Mouse (Mus musculus) forebrain, embryonic 11.5 days (tissue): ENCODE measurements around the gene Dkkl1. TPM values are rescaled to one million over a fixed set of nuclear protein-coding genes. Genes with fewer than 3 reads are reported as not detected.
"Not testable (repeated sequence)": the region's sequence is repeated elsewhere in the genome, so short reads cannot be mapped to it uniquely, and the experiment has no call there.

ENCODE experiments used
- ATAC-seq: fragments of 200-750 bp; cut with Nextera tagmentation; replicated peaks from 2 replicates; pipeline ENCODE4 v1.8.0; 2017; ENCODE audit warnings: moderate TSS enrichment; ENCODE audit not compliant: low FRiP score
- DNase-seq: peaks from one replicate; pipeline ENCODE4 v3.0.0-alpha.2; 2017; ENCODE audit warnings: low spot score
- H3K27ac ChIP-seq: fragments of 300-500 bp; sonication (generic); 2 replicates; pipeline ENCODE4 v1.5.1; 2014; ENCODE audit warnings: low read depth, low read length
- H3K27me3 ChIP-seq: fragments of 300-500 bp; sonication (generic); 2 replicates; pipeline ENCODE4 v1.6.1; 2014; ENCODE audit warnings: mild to moderate bottlenecking, low read length, mixed read lengths; ENCODE audit not compliant: control insufficient read depth, insufficient read depth
- H3K36me3 ChIP-seq: fragments of 300-500 bp; sonication (generic); 2 replicates; pipeline ENCODE4 v1.6.1; 2014; ENCODE audit warnings: mild to moderate bottlenecking, low read length, moderate library complexity, mixed read lengths; ENCODE audit not compliant: control insufficient read depth, insufficient read depth
- H3K4me1 ChIP-seq: fragments of 300-500 bp; sonication (generic); replicated peaks from 2 replicates; pipeline ENCODE4 v1.6.1; 2014; ENCODE audit warnings: low read length, mixed read lengths; ENCODE audit not compliant: control insufficient read depth, insufficient read depth
- H3K4me2 ChIP-seq: fragments of 300-500 bp; sonication (generic); 2 replicates; pipeline ENCODE4 v1.6.1; 2014; ENCODE audit warnings: low read depth, mild to moderate bottlenecking, low read length, moderate library complexity, mixed read lengths; ENCODE audit not compliant: severe bottlenecking
- H3K4me3 ChIP-seq: fragments of 300-500 bp; sonication (generic); 2 replicates; pipeline ENCODE4 v1.5.1; 2014; ENCODE audit warnings: low read depth, low read length
- H3K9ac ChIP-seq: fragments of 300-500 bp; sonication (generic); 2 replicates; pipeline ENCODE4 v1.6.1; 2014; ENCODE audit warnings: low read length
- H3K9me3 ChIP-seq: fragments of 300-500 bp; sonication (generic); 2 replicates; pipeline ENCODE4 v1.6.1; 2016; ENCODE audit warnings: low read length, mixed read lengths; ENCODE audit not compliant: control insufficient read depth
- WGBS: fragments of 180-500 bp; shearing (Covaris S2); extraction: QIAGEN DNeasy Blood & Tissue Kit; methylation state at CpG from one replicate; pipeline ENCODE4 v1.1.7; 2014; 5-methylcytosine and 5-hydroxymethylcytosine counted together
- polyA plus RNA-seq: library from polyadenylated mRNA; unstranded; fragments of >200 nt; fragmentation: Nextera tagmentation; extraction: Ambion mirVana; gene quantifications from 2 replicates; pipeline ENCODE4 v1.2.1, GENCODE M21; 2014

The Dkkl1 gene
- polyA plus RNA-seq = 0.48 TPM in 1 of 2 replicates, not detected in the other

DNA sequence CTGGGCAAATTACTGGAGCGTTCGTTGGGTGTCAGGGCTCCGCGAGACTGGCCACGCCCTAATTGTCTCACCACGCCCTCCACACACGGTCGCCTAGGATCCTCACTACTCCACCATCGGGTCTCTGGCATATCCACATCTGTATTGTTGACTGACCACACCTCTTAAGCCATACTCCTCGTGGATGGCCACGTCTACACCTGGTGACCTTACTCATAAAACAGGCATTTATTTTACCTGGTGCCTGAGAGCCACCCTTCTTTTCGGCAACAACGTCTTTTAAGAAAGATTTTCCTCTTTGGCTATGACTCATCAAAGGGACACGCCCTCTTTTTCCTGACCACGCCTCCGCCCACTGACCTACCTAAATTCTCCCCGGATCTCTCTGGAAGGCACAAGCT, at the start of gene Dkkl1:
TSS of gene Dkkl1 (minus strand) at position 297 of the 401 bp plus-strand sequence.
- H3K9ac ChIP-seq = no peak within 1 kb of the TSS
- H3K27me3 ChIP-seq = peaks cover 17% of the 10 kb centered on the region
- no peak within 1 kb of the TSS for H3K4me2 ChIP-seq
- H3K36me3 ChIP-seq = no peaks in the 10 kb centered on the region
- no peak within 1 kb of the TSS for H3K4me3 ChIP-seq
- ATAC-seq (no peak), DNase-seq (no peak)
- no peak within 1 kb of the TSS for H3K27ac ChIP-seq
- H3K9me3 ChIP-seq = no peaks in the 10 kb centered on the region
- WGBS = 8% methylated on average over 17 of the region's 17 CpGs
- H3K4me1 ChIP-seq = no peaks in the 10 kb centered on the region

DNA sequence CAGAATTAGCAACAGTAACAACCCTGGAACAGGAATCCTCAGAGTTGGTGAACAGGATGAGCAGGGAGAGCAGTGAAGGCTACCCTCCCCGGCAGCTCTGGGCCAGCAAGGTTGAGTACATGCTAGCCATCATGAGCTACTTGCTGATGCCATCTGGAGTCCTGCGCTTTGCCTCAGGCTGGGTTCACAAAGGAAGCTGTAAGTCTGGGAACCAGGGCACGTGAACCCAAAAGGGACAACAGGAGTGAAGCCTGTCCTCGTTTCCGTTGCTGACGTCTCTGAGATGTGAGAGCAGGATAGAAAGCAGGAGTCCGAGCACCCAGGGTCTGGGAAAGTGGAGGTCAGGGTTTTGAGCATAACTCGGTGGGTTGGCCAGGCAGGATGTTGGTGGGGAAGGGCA, 47.3 kb upstream of the Dkkl1 start:
- Histone ChIP-seq H3K4me3 (no peak overlapping the region), H3K27me3 (no peaks in the 10 kb centered on the region)
- 89% methylated on average over 8 of the region's 8 CpGs for WGBS

DNA sequence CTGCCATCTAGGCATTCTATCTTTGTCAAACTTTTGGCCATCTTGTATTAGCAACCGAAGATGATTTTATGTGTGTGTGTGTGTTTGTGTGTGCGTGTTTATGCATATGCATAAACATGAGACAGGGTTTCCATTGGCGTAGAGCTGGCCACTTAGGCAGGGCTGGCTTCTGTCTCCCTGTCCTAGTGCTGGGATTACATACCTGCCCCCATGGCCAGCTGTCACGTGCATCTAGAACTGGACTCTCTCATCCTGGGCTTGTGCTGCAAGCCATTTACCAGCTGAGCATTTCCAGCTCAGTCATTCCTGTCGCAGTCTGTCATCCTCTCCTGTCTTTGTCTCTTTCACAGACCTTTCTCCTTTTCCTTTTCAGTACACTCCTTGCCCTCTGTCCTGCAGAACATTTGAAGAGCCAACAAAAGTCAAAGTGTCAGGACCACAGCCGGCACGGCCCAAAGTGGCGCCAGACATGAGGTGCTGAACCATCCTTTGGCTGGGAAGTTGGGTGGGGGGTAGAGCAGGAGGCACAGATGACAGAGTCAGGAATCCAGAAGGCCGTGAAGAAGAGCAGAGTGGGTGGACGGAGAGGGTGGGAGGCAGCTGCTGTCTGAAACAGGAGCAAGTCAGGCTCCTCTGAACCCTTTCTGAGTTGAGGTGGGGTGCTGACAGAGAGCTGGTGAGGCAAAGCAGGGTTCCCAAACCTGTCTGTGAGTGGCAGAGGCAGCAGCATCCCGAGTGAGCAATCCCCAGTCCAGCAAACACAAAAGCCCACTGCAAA, 45.3 kb upstream of the Dkkl1 start:
- peak; percentile 38 for DNase-seq
- H3K9ac ChIP-seq = no peak overlapping the region
- H3K4me3 ChIP-seq = no peak overlapping the region
- no peak for ATAC-seq
- H3K27ac ChIP-seq = no peak overlapping the region
- H3K9me3 ChIP-seq = no peaks in the 10 kb centered on the region
- H3K36me3 ChIP-seq = no peaks in the 10 kb centered on the region
- no peaks in the 10 kb centered on the region for H3K27me3 ChIP-seq
- WGBS = 68% methylated on average over 11 of the region's 11 CpGs
- no peak overlapping the region for H3K4me2 ChIP-seq
- H3K4me1 ChIP-seq = no peaks in the 10 kb centered on the region

More for the DNA sequence above, 47.3 kb upstream of the Dkkl1 start:
- Histone ChIP-seq H3K4me1 (no peaks in the 10 kb centered on the region), H3K36me3 (no peaks in the 10 kb centered on the region), H3K4me2 (no peak overlapping the region), H3K27ac (no peak overlapping the region), H3K9ac (no peak overlapping the region), H3K9me3 (no peaks in the 10 kb centered on the region)
- ATAC-seq (no peak), DNase-seq (peak; percentile 42)

DNA sequence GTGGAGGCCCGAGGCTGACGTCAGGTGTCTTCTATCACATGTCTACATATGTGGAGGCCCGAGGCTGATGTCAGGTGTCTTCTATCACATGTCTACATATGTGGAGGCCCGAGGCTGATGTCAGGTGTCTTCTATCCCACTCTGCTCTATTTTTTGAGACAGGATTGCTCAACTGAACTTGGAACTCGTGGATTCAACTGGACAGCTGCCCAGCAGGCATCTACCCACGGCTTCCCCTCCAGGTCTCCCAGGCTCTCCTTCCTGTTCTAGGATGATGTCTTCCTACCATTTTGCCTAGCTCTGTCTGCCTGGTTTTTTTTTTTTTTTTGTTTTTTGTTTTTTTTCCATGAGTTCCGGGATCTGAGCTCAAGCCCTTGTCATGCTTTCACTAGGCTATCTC, 43.9 kb upstream of the Dkkl1 start:
- peak; percentile 20 for DNase-seq
- 87% methylated on average over 5 of the region's 7 CpGs for WGBS
- not testable (repeated sequence) for H3K36me3 ChIP-seq, H3K4me2 ChIP-seq, ATAC-seq, H3K4me3 ChIP-seq, H3K9me3 ChIP-seq, H3K9ac ChIP-seq, H3K27ac ChIP-seq, H3K4me1 ChIP-seq, H3K27me3 ChIP-seq

DNA sequence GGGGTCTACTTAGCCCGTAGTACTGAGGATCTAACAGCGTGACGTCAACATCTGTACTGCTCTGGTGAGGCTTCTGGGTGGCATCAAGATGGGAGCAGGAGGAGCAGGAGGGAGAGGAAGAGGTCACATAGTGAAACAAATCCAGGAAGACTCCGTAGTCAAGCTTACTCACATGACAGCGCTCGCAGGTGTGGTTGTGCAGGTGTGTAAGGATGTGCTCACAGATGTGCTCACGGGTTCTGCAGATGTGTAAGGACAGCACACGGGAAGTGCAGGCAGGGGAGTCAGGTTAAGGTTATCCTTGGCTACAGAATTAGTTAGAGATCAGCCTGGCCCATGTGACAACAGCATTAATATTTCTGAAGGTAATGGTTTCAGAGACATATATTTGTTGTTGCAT, 41.9 kb upstream of the Dkkl1 start:
- DNase-seq (peak; percentile 39), ATAC-seq (no peak)
- Histone ChIP-seq H3K9ac (no peak overlapping the region), H3K36me3 (no peaks in the 10 kb centered on the region), H3K4me2 (no peak overlapping the region), H3K4me1 (no peaks in the 10 kb centered on the region), H3K27me3 (no peaks in the 10 kb centered on the region), H3K4me3 (no peak overlapping the region), H3K27ac (no peak overlapping the region), H3K9me3 (no peaks in the 10 kb centered on the region)
- WGBS = 93% methylated on average over 8 of the region's 8 CpGs

DNA sequence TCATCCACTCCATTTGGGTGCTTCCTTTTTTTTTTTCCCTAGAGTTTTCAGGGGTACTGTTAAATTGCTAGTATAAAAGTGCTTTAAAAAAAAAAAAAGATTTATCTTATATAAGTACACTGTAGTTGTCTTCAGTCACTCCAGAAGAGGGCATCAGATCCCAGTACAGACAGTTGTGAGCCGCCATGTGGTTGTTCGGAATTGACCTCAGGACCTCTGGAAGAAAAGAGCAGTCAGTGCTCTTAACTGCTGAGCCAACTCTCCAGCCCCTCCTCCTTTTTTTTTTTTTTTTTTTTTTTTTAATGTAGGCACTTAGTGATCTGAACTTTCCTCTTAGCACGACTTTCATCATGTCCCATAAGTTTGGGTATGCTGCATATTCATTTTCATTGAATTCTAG, 35.7 kb upstream of the Dkkl1 start:
- no peak for DNase-seq
- Histone ChIP-seq H3K4me2 (no peak overlapping the region), H3K36me3 (no peaks in the 10 kb centered on the region), H3K27ac (no peak overlapping the region), H3K4me1 (no peaks in the 10 kb centered on the region), H3K4me3 (no peak overlapping the region), H3K9me3 (no peaks in the 10 kb centered on the region), H3K27me3 (no peaks in the 10 kb centered on the region), H3K9ac (no peak overlapping the region)
- 29% methylated on average over 3 of the region's 3 CpGs for whole genome bisulfite sequencing
- no peak for ATAC-seq

DNA sequence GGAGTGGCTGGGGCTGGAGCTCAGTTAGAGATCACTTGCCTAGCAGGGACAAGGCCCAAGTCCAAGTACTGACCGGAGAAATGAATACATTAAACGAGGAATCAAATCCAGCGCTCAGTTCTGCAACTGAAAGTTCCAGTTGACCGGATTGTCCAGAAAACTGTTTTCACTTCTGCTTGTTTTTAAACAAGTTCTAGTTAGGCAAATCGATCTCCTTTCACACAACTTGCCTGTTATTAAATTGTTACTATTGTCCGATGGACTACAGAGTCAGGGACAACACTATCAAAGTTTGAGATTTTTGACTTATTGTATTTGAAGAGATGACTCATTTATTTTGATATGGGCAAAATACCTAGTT, 29.4 kb upstream of the Dkkl1 start:
- H3K27me3 ChIP-seq = peaks cover 10% of the 10 kb centered on the region
- H3K27ac ChIP-seq = no peak overlapping the region
- no peak overlapping the region; the same call in 1 of the 2 replicates for H3K9ac ChIP-seq
- 81% methylated on average over 6 of the region's 6 CpGs for WGBS
- ATAC-seq (no peak), DNase-seq (no peak)
- no peaks in the 10 kb centered on the region for H3K36me3 ChIP-seq
- H3K4me3 ChIP-seq = 0 out of 2 replicates have a peak overlapping the region, but pooled peaks have one; percentile 21
- no peak overlapping the region for H3K4me2 ChIP-seq
- no peaks in the 10 kb centered on the region for H3K9me3 ChIP-seq
- 0 out of 2 replicates have a peak, but pooled peaks cover 4% of the 10 kb centered on the region for H3K4me1 ChIP-seq

DNA sequence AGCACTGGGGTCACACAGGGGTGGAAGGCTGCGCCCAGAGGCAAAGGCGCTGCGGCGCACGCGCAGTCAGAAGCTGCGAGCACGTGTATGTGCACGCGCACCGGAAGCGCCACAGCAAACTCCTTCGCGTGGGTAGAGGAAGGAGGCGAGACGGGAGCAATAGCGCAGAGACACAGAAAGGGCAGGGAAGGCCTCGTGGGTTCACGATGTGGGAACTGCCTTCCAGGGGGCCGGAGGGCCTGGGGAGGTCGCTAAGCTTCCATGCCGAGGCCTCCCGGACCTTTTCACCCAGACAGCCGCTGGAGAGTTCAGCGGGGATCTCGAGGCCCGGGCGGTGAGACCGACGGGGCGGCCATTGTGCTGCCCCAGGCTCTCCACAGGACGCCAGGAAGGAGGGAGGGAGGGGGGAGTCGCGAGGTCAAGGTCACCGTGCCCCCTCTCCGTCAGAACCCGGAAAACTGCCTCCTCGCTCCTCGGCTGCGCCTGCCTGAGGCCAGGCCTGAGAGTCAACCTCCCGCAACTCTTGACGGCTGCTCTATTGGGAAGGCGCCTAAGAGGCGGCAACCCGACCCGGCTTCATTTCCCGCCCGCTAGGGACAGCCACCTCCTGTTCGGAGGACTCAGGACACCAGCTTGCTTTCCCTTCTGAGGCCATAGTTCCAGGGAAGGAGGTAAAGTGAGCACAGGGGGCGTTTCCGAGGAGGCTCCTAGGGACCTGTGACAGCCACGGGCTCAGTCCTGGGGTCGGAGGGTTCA, 28.9 kb upstream of the Dkkl1 start, which contains the start of gene Slc6a16:
TSS of gene Slc6a16 (plus strand) at position 453 of the 756 bp plus-strand sequence.
- H3K27me3 ChIP-seq = peaks cover 14% of the 10 kb centered on the region
- H3K9ac ChIP-seq = peak within 1 kb of the TSS; percentile 3
- H3K4me3 ChIP-seq = peak within 1 kb of the TSS; percentile 21; the same call in 1 of the 2 replicates
- H3K36me3 ChIP-seq = no peaks in the 10 kb centered on the region
- ATAC-seq (no peak), DNase-seq (peak; percentile 74)
- peaks cover 4% of the 10 kb centered on the region; the same call in 1 of the 2 replicates for H3K4me1 ChIP-seq
- peak within 1 kb of the TSS; percentile 39 for H3K4me2 ChIP-seq
- H3K27ac ChIP-seq = no peak within 1 kb of the TSS
- no peaks in the 10 kb centered on the region for H3K9me3 ChIP-seq
- WGBS = 9% methylated on average over 45 of the region's 53 CpGs
